Mouse (Mus musculus) liver, embryonic 14.5 days (tissue): ENCODE data around the gene Ccdc191.

ENCODE experiments used
- CTCF ChIP-seq: IDR thresholded peaks from 2 replicates; pipeline ENCODE4 v1.5.1; 2016; ENCODE audit warnings: antibody characterized with exemption, low read depth, control low read depth
- EP300 ChIP-seq: IDR thresholded peaks from 2 replicates; pipeline ENCODE4 v1.6.1; 2016; ENCODE audit warnings: antibody characterized with exemption, low read depth

DNA sequence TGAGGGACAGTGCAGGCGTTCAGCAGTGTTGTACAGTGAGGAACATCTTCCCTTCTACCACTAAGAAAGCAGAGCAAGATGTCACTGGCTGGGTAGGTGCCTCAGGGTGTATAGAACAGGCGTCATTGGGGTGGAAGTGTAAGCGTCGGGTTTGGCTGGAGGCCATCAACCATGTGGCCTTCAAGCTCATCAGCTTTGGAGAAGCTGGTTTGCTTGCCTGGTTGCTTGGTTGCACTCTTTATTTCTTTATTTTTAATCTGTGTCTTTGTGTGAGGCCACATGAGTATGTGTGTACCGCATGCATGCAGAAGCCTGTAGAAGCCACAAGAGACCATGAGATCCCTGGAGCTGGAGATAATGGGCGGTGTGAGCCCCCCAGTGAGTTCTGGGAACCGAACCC, 42.7 kb downstream of the Ccdc191 start:
- no peak for TF ChIP-seq CTCF
- TF ChIP-seq EP300 = no peak
